Mouse (Mus musculus) spleen, adult 2 months (tissue): ENCODE results near the gene Kcna7. TPM values are rescaled to one million over a fixed set of nuclear protein-coding genes. Genes with fewer than 3 reads are reported as not detected.
A peak's percentile ranks its signal among the peaks of the same experiment; 100 is the strongest.

ENCODE experiments used
- DNase-seq, 2 experiments: peaks; one replicate each; pipeline versions ENCODE4 v3.0.0 to v3.0.0-alpha.2; 2012 to 2021; ENCODE audit warnings: low spot score in 2 of 2, low read depth in 1 of 2
- H3K27ac ChIP-seq: fragments of 200-500 bp; 2 replicates; pipeline ENCODE4 v1.5.1; 2012; ENCODE audit warnings: low read length, inconsistent platforms; ENCODE audit not compliant: insufficient read depth
- H3K27me3 ChIP-seq: fragments of 200-500 bp; 2 replicates; pipeline ENCODE4 v1.6.1; 2012; ENCODE audit warnings: mild to moderate bottlenecking, moderate library complexity, low read length, inconsistent platforms; ENCODE audit not compliant: control insufficient read depth, insufficient read depth
- H3K36me3 ChIP-seq: fragments of 200-500 bp; 2 replicates; pipeline ENCODE4 v1.6.1; 2012; ENCODE audit warnings: mild to moderate bottlenecking, low read length, inconsistent platforms; ENCODE audit not compliant: control insufficient read depth, insufficient read depth
- H3K4me1 ChIP-seq: fragments of 200-500 bp; 2 replicates; pipeline ENCODE4 v1.6.1; 2011; ENCODE audit warnings: inconsistent platforms; ENCODE audit not compliant: control insufficient read depth, insufficient read depth, insufficient read length
- H3K4me3 ChIP-seq: fragments of 200-500 bp; 2 replicates; pipeline ENCODE4 v1.5.1; 2011; ENCODE audit warnings: mild to moderate bottlenecking, inconsistent platforms; ENCODE audit not compliant: insufficient read depth, insufficient read length; ENCODE audit errors: extremely low read depth
- CTCF ChIP-seq: fragments of 200-500 bp; IDR thresholded peaks from 2 replicates; pipeline ENCODE4 v1.5.1; 2011; ENCODE audit warnings: mild to moderate bottlenecking, inconsistent platforms; ENCODE audit not compliant: insufficient read depth, insufficient read length, insufficient replicate concordance; ENCODE audit errors: extremely low read depth
- POLR2A ChIP-seq: fragments of 200-500 bp; IDR thresholded peaks from 2 replicates; pipeline ENCODE4 v1.6.1; 2011; ENCODE audit warnings: low read depth, low read length, inconsistent platforms
- WGBS: fragments of 180-500 bp; shearing (Covaris S2); methylation state at CpG from one replicate; pipeline ENCODE4 v1.1.7; 2018; 5-methylcytosine and 5-hydroxymethylcytosine counted together
- polyA plus RNA-seq: library from polyadenylated mRNA; depleted of rRNA; stranded (reverse); fragments of >200 nt; gene quantifications from 2 replicates; pipeline ENCODE4 v1.2.3, GENCODE M21; 2012

The Kcna7 gene
- polyA plus RNA-seq, 1 experiment, result 0.04 TPM

DNA sequence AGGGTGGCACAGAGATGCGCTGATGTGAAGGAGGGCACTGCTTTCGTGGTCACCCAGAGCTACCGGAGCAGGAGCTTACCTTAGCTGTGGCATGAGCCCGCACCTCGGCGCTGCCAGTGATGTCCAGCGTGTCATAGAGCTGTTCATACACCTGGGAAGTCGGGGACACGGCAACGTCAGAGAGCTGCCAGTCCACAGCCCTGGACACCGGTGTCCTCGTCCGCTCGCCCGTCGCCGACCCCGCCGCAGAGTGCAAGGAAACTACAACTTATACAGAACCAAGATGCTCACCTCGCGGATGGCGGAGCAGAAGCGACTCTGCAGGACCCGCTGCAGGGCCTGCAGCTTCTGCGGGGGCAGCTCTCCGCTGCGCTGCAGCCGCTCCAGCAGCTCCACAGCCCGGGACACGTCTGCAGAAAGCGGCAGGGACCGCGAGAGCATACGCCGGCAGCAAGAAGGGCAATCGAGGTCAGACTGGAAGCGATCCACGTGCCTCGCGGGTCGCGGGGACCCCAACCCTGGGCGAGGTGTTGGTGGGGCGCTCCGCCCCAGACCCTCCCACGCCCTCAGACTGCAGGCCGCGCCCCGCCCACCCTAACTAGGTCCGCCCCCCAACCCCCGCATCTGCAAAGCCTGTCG, 35.5 kb upstream of the Kcna7 start:
- WGBS, result 12% methylated on average over 44 of the region's 52 CpGs
- peak overlapping the region; percentile 48 for H3K4me3 ChIP-seq
- H3K27ac ChIP-seq, result no peak overlapping the region
- peaks cover 12% of the 10 kb centered on the region for H3K27me3 ChIP-seq
- H3K4me1 ChIP-seq, result peaks cover 13% of the 10 kb centered on the region
- no peak for TF ChIP-seq CTCF
- TF ChIP-seq POLR2A, result no peak
- no peak for DNase-seq
- peaks cover 1% of the 10 kb centered on the region; the same call in 1 of the 2 replicates for H3K36me3 ChIP-seq

DNA sequence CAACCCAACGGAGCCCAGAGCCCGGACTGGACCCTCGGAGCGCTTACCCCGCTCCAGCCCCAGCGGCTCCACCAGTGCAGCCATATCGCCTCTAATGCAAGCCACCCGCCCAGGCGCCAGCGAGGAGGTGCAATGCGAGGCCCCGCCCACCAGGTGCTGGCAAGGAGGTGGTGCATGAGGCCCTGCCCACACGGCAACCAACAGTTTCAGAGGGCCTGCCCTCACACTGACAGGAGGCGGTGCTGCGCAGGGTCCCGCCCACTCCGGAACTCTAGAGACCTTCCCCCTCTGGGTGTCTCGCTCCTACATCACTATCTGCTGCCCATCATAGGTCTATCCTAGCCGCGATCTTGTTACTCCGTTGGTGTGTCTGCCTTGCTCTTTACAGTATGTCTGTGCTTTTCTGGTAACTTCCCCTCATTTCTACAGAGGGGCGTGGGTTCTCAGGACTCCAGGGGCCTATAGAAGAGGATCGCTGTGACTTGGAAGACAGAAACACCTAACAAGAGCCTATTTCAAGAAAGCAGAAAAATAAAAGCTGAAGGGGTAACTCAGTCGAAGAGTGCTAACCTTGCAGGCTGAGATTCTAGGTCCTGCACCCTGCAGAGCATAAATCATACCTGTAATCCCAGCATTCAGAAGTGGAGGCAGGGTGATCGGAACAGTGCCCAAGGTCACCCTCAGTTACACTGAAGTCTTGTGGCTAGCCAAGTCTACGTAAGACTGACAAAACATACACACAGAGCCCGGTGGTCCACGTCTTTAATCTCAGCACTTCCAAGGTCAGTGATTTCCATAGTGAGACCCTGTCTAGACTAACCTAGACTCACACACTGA, 34.8 kb upstream of the Kcna7 start, which contains the start of gene Lin7b:
Gene Lin7b (minus strand): TSS at position 109 of the 837 bp plus-strand sequence.
- no peak for TF ChIP-seq POLR2A
- no peak for TF ChIP-seq CTCF
- Histone ChIP-seq H3K4me1 (peaks cover 13% of the 10 kb centered on the region), H3K36me3 (peaks cover 4% of the 10 kb centered on the region; the same call in 1 of the 2 replicates), H3K4me3 (peak within 1 kb of the TSS; percentile 48), H3K27me3 (peaks cover 12% of the 10 kb centered on the region), H3K27ac (no peak within 1 kb of the TSS)
- WGBS, result 10% methylated on average over 28 of the region's 28 CpGs
- peak; percentile 68 to 88 for DNase-seq

DNA sequence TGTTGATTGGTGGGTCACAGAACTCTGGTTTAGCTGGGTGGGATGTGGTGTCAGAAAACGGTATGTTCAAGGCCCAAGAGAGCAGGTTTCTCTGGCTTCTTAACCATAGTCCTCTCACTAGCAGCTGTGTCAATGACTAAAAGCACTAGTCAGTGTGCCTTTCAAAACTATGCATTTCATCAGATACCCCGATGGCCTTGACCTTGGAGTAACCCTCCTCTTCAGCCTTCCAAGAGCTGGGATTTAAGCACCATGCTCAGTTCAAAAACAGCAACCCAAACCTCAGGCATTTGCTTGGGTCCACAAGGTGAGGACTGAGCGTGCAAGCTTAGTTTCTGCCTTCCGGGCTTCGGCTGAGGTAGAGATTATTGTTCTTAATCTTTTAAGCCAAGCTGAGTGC, 33.1 kb upstream of the Kcna7 start:
- no peak overlapping the region for H3K27ac ChIP-seq
- DNase-seq, result no peak
- TF ChIP-seq CTCF (no peak), POLR2A (no peak)
- peaks cover 21% of the 10 kb centered on the region for H3K36me3 ChIP-seq
- H3K4me1 ChIP-seq, result peaks cover 9% of the 10 kb centered on the region
- 86% methylated on average over 5 of the region's 5 CpGs for WGBS
- H3K27me3 ChIP-seq, result peaks cover 4% of the 10 kb centered on the region; the same call in 1 of the 2 replicates
- H3K4me3 ChIP-seq, result no peak overlapping the region

DNA sequence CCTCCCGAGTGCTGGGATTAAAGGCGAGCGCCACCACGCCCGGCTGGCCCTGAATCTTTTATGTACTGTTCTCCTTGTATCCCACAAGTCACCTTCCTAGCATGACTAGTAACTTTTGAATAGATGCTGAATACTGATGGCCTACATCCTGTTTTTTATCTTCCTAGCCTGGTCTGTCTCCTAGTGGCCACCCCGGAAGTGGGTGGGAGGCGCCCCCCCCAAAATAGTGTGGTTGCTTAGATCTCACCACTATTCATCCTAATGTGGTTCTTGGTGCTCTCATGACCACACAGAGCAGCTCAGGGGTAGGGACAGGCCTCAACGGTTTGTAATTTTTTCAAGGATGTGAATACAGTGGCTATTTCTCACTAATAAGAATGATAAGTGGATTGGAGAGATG, 30.8 kb upstream of the Kcna7 start:
- Histone ChIP-seq H3K27me3 (peaks cover 4% of the 10 kb centered on the region; the same call in 1 of the 2 replicates), H3K4me3 (no peak overlapping the region), H3K27ac (no peak overlapping the region), H3K4me1 (peaks cover 4% of the 10 kb centered on the region), H3K36me3 (peaks cover 27% of the 10 kb centered on the region)
- TF ChIP-seq POLR2A (no peak), CTCF (no peak)
- 80% methylated on average over 8 of the region's 8 CpGs for WGBS
- DNase-seq, result no peak

DNA sequence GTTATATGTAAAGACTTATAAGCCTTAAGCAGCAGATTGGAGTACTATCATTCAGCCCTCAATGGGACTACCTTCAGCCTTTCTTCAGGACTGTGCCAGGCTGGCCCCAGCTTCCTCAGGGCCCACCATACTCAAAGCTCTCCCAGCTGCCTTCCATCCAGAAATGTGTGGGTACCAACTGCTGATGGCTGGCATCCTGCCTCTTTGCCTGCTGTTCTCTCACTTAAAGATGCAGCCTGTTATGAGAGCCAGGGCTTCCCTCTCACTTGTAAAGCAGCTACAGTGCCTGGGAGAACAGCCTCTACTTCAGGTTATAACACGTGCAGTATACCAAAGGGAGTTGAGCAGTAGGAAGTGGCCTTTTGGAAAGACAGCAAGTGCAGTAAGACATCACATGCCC, 29.4 kb upstream of the Kcna7 start:
- H3K36me3 ChIP-seq, result peaks cover 36% of the 10 kb centered on the region
- DNase-seq, result no peak
- H3K4me1 ChIP-seq, result no peaks in the 10 kb centered on the region
- H3K4me3 ChIP-seq, result no peak overlapping the region
- TF ChIP-seq POLR2A (no peak), CTCF (no peak)
- 94% methylated on average over 1 of the region's 1 CpGs for WGBS
- H3K27me3 ChIP-seq, result no peaks in the 10 kb centered on the region
- H3K27ac ChIP-seq, result no peak overlapping the region

DNA sequence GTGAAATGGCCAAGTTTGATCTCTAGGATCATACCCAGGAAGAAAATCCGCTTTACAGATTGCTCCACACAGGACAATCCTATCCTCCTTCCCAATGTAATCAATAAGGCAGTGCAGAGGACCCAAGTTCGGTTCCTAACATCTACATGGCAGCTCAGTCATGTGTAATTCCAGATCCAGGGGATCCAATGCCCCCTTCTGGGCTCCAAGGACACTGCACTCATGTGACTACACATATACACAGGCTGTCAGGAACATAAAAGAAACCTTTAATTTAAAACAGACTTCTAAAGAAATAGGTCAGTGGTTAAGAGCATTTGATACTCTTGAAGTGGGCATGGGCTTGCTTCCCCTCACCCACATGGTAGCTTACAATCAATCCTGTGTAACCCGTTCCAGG, 19.4 kb upstream of the Kcna7 start:
- Histone ChIP-seq H3K36me3 (peaks cover 56% of the 10 kb centered on the region), H3K4me1 (no peaks in the 10 kb centered on the region), H3K27me3 (no peaks in the 10 kb centered on the region), H3K4me3 (no peak overlapping the region), H3K27ac (no peak overlapping the region)
- 97% methylated on average over 3 of the region's 3 CpGs for WGBS
- DNase-seq, result no peak
- no peak for TF ChIP-seq CTCF
- no peak for TF ChIP-seq POLR2A

DNA sequence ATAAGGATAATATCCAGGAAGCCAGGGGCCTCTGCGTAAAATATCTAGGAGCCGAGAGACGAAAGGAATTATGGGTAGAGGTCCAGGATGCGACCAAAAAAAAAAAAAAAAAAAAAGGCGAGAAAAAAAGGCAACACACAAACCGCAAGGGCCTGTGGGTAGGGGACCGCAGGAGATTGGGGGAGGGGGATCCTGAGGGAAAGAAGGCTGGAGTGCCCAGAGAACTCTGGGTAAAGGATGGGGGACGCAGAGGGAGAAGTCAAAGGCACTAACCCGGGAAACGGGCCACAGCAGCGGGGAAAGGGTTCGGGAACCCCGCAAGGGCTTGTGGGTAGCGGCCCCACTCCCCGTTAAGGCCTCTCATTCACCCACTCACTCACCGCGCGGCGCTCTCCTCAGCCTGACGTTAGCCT, 10.3 kb upstream of the Kcna7 start:
- peak overlapping the region; percentile 85 for H3K4me3 ChIP-seq
- no peak for DNase-seq
- TF ChIP-seq POLR2A, result no peak
- no peak for TF ChIP-seq CTCF
- WGBS, result under 1% methylated on average over 20 of the region's 20 CpGs
- H3K36me3 ChIP-seq, result peaks cover 20% of the 10 kb centered on the region
- H3K27ac ChIP-seq, result peak overlapping the region; percentile 87
- no peaks in the 10 kb centered on the region for H3K27me3 ChIP-seq
- peaks cover 9% of the 10 kb centered on the region; the same call in 1 of the 2 replicates for H3K4me1 ChIP-seq
